9 mouse cellular contexts compared by ENCODE assay signal in genomic region chr13:45390962-45391853, GRCm38 (mm10). TPM values are rescaled to one million over a fixed set of nuclear protein-coding genes. Genes with fewer than 3 reads are reported as not detected.
A peak's percentile ranks its signal among the peaks of the same experiment; 100 is the strongest.
DNase-seq lines count a peak whose midpoint lies in the region; ATAC-seq lines count a peak whose summit lies in the region.
"Had no signal": no experiment of that assay in that cellular context is flagged by ENCODE, and none has a peak within 500 bp of the region (broad histone marks: within the 10 kb centered on the region; RNA-seq: fewer than 3 reads in every experiment).

No protein-coding gene starts in this region.

- H3K27ac ChIP-seq in embryonic facial prominence, embryonic 10.5 days (replicated peaks), result peak overlapping the region; percentile 88
- H3K27ac ChIP-seq in heart, embryonic 15.5 days, result peak overlapping the region; percentile 79

- peak overlapping the region; percentile 78 for H3K9ac ChIP-seq in heart, embryonic 15.5 days

- peak overlapping the region; percentile 91 for H3K4me3 ChIP-seq in embryonic facial prominence, embryonic 10.5 days
- H3K4me3 ChIP-seq in heart, embryonic 15.5 days, result peak overlapping the region; percentile 85

- peak; percentile 53 for ATAC-seq in heart, embryonic 15.5 days (replicated peaks; ENCODE audit: insufficient number of reproducible peaks, insufficient read depth, low FRiP score, low read depth)
- ATAC-seq in megakaryocyte, adult 5-6 weeks (ENCODE audit: poor library complexity, severe bottlenecking), result peak; percentile 53
- ATAC-seq: Patski had no signal

- H3K9me3 ChIP-seq in embryonic facial prominence, embryonic 10.5 days, result no peaks in the 10 kb centered on the region
- no peaks in the 10 kb centered on the region for H3K9me3 ChIP-seq in heart, embryonic 15.5 days (replicated peaks)

- peaks cover 13% of the 10 kb centered on the region for H3K27me3 ChIP-seq in embryonic facial prominence, embryonic 10.5 days (replicated peaks; ENCODE audit: low read depth, poor library complexity, severe bottlenecking)
- H3K27me3 ChIP-seq in heart, embryonic 15.5 days, result no peaks in the 10 kb centered on the region
- H3K27me3 ChIP-seq in splenic B cell, adult 2 months (ENCODE audit: control insufficient read depth, insufficient read depth, low read length, poor library complexity, severe bottlenecking), result no peaks in the 10 kb centered on the region
- H3K27me3 ChIP-seq: Patski had no signal

- 25% methylated on average over 19 of the region's 19 CpGs for WGBS in embryonic facial prominence, embryonic 10.5 days
- 29% methylated on average over 19 of the region's 19 CpGs for WGBS in heart, embryonic 15.5 days

- H3K4me1 ChIP-seq in embryonic facial prominence, embryonic 10.5 days, result peaks cover 74% of the 10 kb centered on the region
- H3K4me1 ChIP-seq in heart, embryonic 15.5 days (replicated peaks), result peaks cover 38% of the 10 kb centered on the region

- DNase-seq in cerebellum, adult 8-10 months, result peak; percentile 22
- DNase-seq in cerebellum, postnatal 25 days, result no peak
- peak; percentile 44 for DNase-seq in embryonic facial prominence, embryonic 10.5 days (ENCODE audit: low spot score)
- peak; percentile 78 for DNase-seq in kidney, postnatal 14 days
- peak; percentile 89 for DNase-seq in splenic B cell, adult 2 months (ENCODE audit: low read depth, low spot score)
- no peak for DNase-seq in layer of hippocampus, postnatal 14 days (ENCODE audit: low spot score in 2 of 2)

- peak overlapping the region; percentile 97 for H3K4me2 ChIP-seq in heart, embryonic 15.5 days

- H3K36me3 ChIP-seq in embryonic facial prominence, embryonic 10.5 days (replicated peaks), result peaks cover 8% of the 10 kb centered on the region; the same call in 1 of the 2 replicates
- H3K36me3 ChIP-seq in heart, embryonic 15.5 days, result no peaks in the 10 kb centered on the region
- H3K36me3 ChIP-seq in splenic B cell, adult 2 months (ENCODE audit: control insufficient read depth, insufficient read depth, low read length, poor library complexity, severe bottlenecking), result no peaks in the 10 kb centered on the region; the same call in none of the 2 replicates

RNA-seq across cellular contexts. Expression of gene Mylip, which starts 1.7 kb away (rescaled TPM):
- 7.5 and 9.2 TPM in 2 replicates for polyA plus RNA-seq in embryonic facial prominence, embryonic 10.5 days (2016; fragmentation: Nextera tagmentation; extraction: Ambion mirVana)
- 8.9 and 11.4 TPM in 2 replicates for polyA plus RNA-seq in heart, embryonic 15.5 days (2015; fragmentation: Nextera tagmentation; extraction: Ambion mirVana)
- 16.3 and 17.2 TPM in 2 replicates for total RNA-seq in megakaryocyte, adult 5-6 weeks (2015)
- 11.9 and 18.7 TPM in 2 replicates for total RNA-seq in megakaryocyte, adult 5-6 weeks (2017)
- 10 to 100 TPM; 17.7 to 22.2 TPM for total RNA-seq in layer of hippocampus, postnatal 14 days (2021)

Comparison
In these comparisons a context has a peak if more than half of its experiments do, and no peak if none do; other contexts are left out.
1. DNase-seq: peak in cerebellum, adult 8-10 months (single experiment), embryonic facial prominence, embryonic 10.5 days (single experiment), kidney, postnatal 14 days (single experiment) and splenic B cell, adult 2 months (single experiment); none in cerebellum, postnatal 25 days (0 of 2) and layer of hippocampus, postnatal 14 days (0 of 2).